Mouse (Mus musculus) thymus, postnatal 10 days (tissue): Measurements from ENCODE around the gene 1700028P14Rik.
"Not testable (repeated sequence)": the region's sequence is repeated elsewhere in the genome, so short reads cannot be mapped to it uniquely, and the experiment has no call there.

Experiments used
- DNase-seq, 2 experiments: peaks; one replicate each; pipeline ENCODE4 v3.0.0; 2021; ENCODE audit warnings: low spot score in 2 of 2

1700028P14Rik gene

DNA sequence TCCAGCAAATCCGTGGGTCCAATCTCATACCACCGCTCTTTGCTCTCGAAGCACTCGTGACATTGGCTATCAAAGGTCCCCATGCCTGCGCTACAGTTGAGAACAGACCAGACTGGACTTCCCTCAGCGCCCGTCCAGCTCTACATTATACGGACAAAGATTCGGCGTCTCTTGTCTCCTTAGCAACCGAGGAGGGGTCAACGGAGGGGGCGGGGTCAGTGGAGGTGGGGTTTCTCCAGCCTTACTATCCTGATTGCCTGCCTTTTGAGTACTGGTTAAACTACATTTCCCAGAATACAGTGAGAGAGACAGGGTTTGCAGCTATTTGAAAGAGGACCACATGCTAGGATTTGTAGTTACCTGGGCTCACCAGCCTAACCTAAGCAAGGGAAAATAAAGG, at the start of gene 1700028P14Rik:
TSS of gene 1700028P14Rik (minus strand) at position 169 of the 400 bp plus-strand sequence.
- DNase-seq: no peak

DNA sequence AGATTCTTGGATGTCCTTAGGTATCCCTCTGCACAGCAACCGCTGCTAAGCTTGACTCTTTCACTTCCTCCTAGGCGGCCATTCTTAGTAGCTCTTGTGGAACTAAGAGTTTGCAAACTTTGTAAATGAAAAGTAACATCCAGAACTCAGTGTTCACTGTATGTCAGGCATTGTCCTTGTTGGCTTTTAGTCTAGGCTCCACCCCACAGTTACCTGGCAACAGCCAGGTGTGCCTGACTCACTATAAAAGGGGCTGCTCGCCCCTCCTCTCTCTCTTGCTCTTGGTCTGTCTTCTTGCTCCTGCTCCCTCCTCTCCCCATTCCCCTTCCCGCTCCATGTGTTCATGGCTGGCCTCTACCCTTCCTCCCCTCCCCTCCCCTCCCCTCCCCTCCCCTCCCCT, 46.5 kb upstream of the 1700028P14Rik start:
- DNase-seq: no peak

DNA sequence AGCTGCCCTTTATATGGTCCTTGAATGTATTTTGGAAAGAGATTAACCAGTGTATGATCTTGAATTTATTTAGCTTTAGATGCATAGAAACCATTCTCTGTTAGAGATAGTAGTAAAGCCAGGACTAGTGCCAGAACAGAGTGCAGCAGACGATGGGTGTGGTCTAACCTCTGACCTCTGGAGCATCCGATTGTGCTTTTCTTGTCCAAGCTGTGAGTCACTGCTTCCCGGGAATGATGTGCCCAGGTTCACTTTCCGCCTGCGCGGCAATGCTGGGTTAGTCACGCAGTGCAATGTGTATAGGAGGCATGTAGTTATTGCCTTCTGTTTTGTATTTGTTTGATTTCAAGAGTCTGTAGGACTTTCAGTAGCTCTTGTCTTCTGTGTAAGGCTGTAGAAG, 45.8 kb upstream of the 1700028P14Rik start:
- no peak for DNase-seq

DNA sequence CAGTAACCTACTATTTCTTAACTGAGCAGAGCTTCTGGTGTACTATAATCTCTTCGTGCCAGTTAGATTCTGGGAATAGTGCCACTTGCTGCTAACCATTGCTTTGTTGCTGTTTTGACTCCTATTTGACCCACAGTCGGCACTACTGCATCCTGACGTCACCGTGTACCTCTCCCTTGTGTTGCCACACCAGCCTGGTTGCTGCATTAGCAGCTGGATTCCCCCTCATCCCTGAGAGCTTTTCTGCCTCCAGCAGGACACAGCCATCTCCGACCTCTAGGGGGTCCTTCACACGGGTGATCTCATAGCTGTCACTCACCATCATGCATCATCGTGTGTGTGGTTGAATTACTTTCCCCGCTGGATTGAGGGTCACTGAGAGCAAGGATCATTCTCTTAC, 45.2 kb upstream of the 1700028P14Rik start:
- DNase-seq: no peak

DNA sequence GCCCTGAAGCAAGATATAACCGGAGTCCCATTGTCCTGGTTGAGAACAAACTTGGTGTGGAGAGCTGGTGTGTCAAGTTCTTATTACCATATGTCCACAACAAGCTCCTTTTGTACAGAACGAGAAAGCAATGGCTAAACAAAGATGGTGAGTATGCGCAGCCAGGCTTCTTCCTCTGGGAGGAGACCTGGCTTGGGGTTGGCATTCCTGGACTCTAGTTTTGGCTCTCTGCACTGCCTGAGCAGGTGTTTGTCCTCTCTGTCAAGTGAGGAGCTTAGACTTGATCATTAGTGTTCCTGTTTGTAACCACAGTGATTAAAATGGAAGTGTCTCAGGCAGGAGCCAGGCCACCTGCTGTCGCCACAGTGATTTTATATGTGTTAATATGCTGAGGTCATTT, 41.7 kb upstream of the 1700028P14Rik start:
- no peak for DNase-seq

DNA sequence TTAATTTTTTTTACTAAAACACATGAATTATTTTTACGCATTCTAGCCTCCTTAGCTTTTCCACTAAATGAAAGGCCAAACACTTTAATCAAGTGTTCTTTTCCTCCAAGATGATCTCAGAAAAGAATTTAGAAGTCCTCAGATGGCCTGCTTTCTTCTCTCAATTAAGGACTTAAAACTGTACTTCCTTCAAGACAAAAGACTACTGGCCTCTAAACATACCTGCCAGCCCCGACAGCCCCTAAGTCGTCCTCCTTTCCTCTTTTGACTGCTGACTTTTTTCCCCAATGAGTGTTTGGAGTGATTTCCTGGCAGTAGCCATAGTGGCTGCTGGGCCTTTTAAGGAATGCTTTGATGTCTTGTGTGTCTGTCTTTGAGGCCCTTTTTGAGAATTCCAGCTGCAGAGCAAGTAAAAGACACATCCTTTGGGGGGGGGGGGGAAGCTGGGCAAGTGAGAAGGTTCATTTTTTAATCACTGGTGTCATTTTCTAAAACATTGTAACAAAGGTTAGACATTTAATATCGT, 35.9 kb upstream of the 1700028P14Rik start:
- DNase-seq: no peak

DNA sequence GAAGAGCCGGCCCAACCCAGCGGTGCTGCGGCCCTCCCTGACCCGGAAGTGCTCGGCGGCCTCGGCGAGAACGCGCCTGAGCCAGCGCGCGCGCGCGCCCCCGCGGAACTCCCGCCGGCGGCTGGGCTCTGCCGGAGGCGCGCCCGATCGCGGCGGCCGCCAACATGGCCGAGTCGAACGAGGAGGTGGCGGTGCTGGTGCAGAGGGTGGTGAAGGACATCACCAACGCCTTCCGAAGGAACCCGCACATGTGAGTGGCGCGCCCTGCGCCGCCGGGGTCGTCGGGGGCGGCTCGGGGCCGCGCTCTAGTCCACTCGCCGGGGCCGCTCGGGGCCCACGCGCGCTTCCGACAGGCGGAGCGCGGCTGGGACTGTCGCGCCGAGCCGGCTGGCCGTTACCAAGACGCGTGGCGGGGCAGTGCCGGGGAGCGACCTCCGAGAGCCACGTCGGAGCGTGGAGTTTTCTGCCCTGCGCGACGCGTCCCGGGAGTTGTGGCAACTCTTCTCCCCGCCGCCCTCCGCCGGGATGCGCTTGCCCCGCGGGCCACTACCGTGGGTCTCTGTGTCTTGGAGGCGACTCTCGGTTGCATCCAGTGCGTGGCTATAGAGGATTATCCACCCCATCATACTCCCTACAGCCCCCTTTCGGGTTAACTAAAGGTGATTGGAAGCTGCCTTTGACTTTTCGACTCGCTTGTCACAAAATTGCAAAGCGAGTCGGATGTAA, 34.8 kb upstream of the 1700028P14Rik start, which contains the start of gene Ptar1:
TSS of gene Ptar1 (plus strand) at position 134 of the 726 bp plus-strand sequence.
- peak; percentile 81 to 93 for DNase-seq

DNA sequence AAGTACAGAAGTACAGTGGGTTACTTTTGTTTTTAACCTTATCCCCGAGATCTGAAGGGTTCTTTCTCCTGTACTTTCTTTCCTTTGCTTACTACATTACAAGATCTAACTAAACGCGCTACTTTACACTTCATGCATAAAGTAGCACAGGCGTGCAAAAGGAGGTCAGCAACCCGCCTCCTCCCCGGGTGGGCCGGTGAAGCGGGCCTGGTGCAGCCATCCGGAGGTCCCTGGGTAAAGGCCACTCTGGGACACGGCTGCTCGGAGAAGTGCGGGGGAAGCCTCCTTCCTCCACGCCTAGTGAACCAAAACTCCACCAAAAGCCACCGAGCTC, 34.3 kb upstream of the 1700028P14Rik start:
- no peak for DNase-seq

DNA sequence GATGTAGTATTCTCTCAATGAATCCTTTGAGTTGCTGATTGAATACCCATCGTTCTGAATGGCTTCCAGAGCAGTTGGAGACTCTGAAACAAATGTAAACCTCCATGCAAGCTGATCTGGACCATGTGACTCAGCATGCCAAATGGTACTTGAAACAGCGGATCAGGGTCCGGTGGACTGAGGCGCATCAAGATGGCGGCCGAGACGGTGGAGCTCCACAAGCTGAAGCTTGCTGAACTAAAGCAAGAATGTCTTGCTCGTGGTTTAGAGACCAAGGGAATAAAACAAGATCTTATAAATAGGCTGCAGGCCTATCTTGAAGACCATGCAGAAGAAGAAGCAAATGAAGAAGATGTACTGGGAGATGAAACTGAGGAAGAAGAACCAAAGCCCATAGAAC, 23.0 kb upstream of the 1700028P14Rik start:
- DNase-seq: not testable (repeated sequence)

DNA sequence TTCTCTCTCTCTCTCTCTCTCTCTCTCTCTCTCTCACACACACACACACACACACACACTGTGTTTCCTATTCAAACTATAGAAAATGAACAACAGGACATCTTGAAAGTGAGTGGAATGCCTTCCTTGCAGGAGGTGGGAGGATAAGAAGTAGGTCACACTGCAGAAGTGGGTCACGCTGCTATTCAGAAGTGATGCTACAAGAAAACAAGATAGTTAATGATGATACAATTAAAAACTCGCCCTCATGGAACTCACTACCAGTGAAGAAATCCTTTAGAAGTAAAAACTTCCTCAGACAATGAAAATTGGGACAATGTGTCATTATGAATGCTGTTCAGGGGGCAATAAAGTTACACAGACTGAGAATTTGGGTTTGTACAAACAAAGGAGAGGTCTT, 20.4 kb upstream of the 1700028P14Rik start:
- no peak for DNase-seq

DNA sequence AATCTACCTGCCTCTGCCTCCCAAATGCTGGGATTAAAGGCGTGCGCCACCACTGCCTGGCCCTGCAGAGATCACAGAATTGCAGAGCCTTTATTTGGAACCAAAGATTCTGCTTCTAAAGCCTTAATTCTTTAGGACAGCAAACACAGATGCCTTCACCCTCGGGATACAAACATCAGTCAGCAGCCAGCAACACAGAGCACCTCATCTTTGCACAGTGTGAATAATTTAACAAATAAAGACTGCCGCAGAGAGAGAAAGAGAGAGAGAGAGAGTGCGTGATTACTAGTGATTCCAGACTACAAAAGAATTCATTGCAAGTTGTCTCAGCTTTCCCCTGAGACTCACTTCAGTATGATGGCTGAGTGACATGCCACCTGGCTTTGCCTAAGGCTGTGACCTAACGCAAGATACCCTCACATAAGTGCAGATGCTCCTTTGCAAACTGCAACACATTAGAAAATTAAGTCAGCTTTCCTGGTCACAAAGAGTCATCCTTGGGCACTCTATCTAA, 15.6 kb upstream of the 1700028P14Rik start:
- no peak for DNase-seq

DNA sequence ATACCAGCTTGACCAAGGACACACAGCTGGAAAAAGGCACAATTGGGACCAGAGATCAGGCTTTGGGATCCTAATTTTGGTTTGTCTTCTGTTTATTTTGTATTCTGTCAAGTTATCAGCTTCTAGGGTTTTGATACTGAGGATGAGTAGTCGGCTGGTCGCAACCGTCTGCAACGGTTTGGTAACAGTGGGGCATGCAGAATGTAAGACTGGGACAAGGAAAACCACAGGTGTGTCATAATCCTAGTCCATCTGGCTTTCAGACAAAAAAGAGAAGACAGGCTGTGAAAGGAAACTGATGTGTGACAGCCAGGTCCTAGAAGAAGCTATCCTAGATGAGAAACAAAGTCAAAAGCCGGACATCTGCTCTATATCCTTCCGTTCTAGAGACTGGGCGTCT, 11.5 kb upstream of the 1700028P14Rik start:
- DNase-seq: no peak

DNA sequence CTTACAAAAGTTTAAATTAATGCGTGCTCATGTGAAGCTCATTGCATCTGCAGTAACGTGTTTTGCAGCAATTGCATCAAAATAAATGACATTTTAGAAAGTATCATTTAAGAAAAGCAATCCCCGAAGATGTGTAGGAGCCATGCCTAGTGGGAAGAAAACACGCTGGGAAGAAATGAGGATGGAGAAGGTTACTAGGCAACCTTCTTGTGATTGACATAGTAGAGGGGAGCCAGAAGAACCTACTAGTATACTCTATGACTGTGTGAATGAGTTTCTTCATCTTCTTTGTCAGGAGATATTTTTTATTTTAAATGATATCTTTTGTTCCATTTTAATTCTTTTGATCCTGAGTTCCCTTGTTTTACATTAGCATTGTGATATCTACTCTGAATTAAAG, 5.7 kb upstream of the 1700028P14Rik start:
- DNase-seq: no peak

DNA sequence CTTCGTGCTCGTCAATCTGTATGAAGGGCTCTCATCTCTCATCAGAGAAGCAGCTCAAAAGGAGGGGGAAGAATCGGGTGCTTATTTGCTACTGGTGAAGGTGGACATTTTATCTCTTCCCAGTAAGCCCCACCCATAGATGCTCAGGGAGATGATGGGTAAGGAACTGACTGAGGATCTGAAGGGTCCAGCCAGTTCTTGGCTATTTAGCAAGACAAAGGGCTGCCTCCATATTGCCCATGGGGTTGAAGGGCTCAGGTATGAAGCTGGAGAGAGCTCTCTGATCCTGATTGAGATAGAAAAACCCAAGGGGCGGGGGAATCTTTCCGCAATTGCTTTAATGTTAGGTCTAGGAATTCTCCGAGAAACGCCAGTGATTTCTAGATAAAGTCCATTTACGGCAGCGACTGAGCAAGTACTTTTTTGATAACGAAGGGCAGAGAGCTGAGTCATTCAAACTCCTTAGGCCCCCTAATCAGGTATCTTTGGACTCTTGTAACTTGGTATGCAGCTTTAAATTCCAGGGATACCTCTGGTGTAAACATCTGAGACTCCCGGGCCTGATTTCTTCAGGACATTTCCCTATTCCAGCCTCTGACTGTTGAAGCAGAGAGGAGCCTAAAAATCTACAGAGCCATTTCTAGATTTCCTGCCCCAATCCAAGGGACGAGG, 4.8 kb upstream of the 1700028P14Rik start:
- no peak for DNase-seq

DNA sequence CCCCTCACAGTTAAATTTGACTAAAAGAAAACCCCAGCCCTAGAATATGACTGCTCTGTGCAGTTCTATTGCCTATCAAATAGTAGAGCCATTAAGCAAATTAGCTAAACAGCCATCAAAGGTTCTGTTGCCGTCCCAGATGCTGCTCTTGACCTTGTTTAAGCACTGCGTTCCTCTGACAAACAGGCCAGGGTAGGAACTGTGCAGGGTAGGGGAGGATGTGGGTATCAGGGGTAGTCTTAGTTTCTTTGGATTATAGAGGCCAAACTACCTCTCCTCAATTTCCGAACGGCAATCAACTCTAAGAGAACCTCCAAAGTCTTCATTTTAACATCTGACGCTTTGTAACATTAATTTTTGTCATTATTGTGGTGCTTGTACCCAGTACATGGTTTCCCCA, 542 bp upstream of the 1700028P14Rik start:
- DNase-seq: no peak

DNA sequence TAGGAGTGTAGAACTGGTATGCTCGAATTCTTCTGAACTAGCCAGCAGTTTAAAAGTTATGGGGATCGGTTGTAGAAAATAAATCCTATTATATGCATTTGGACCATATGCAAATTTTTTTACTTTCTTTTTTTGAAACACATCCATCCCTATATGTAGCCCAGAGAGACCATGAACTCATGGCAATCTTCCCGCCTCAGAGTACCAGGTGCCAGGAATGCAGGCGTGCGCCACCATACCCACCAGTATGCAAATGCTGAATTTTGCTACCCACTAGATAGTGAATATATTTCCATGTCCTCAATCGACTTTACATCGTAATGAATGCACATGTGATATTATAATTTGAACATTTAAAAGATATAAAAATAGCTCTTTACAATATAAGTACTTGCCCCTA, 5.3 kb downstream of the 1700028P14Rik start:
- DNase-seq: no peak

DNA sequence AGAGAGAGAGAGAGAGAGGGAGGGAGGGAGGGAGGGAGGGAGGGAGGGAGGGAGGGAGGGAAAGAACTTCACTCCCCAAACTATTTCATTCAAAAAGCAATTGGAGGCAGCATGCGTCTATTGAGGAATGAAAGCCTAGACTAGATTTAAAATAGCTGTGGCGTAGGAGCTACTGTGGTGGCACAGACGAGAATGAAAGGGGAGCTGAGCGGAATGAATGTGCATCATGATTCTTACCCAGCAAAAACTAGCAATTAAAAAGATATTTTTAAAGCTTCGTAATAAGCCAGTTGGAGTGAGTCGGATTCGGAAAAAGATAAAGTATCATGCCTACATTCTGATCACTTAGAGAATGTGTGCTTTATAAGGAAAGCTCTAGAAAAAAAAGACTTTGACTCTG, 7.3 kb downstream of the 1700028P14Rik start:
- no peak for DNase-seq

DNA sequence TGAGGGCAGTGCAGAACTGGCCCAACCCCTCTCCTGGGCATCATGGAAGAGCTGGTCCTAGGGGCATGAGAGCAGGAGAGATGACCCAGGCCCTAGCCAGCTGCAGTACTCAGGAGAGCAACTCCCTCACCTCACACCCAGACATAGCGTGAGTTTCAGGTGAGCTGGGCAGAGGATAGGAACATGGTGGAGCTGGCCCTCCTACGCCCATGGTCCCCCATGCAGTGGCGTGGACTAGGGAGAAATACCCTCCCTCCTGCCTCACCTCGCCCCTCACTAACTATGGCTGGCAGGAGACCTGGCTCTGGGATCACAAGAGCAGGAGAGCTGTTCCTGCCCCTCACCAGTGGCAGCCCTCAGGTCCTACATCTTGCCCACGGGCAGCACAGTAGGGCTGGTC, 8.8 kb downstream of the 1700028P14Rik start:
- no peak for DNase-seq

DNA sequence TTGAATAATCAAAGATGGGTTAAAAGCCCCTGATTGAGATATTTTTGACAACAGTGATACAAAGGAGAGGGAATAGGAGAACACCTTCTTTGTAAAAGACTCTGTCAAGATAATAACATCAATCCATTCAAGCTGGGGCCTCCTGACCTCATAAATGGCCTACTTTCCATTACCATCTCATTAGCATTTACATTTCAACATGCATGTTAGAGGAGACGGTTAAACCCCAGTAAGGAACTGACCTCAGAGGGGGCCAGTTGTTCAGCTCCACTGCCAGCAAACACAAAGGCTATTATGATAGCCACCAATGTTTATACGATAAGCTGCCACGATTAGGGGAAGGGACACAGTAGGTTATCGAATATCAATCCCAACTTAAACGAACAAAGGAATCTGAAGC, 15.8 kb downstream of the 1700028P14Rik start:
- no peak for DNase-seq

DNA sequence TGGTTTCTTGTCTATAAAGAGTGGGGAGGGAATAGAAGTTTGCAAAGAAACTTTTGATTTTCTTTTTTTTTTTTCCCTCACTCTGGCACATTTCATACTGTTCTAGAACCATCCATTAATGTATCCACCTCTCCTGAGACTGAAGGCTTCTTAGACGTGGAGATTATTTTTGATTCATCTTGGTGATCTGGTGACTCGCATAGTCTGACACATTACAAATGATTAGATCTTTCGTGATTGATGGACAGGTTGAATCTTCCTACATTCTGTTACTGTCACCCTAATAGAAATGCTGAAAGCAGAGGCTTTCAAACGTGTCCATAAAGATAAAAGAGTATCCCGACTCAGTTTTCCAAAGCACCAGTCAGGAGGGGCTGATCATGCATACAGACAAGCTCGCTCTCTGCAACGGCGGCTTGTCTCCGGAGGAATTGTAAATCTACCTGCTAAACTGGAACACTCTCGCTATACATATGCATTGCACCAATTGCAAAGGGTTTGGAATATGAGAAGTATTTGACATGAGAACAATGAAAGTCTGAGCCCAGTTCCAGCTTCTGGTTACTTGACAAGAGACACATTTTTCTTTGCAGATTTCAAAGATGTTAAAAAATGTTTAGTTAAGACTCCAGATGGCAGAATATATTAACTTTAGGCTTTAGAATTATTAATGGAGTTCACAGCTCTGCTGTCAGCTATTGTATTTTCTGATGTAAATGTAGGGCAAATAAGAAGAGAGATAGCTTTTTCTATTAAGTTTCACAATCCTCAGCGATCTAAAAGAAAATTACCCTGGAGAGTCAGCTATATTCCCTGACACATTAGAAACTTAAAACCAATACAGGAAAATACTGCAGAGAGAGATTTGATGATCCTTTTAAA, 20.8 kb downstream of the 1700028P14Rik start:
- no peak for DNase-seq

DNA sequence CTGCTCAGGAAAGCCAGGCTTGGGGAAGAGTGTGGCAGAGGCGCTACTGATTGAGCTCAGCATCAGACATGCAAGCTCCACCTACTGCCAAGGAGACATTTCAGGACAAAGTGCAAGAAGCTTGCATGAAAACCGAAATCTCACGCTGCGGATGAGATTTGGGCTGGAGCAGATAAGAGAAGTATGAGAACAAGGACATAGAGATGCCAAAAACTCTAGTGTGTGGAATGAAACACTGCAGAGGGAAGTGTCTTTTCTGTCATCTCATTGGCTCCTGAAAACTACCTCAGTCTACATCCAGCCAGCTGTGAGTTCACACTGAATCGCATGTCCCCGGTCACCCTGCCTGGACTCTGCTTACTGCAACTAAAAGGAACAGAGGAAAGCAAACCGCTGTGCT, 38.3 kb downstream of the 1700028P14Rik start:
- DNase-seq: no peak

DNA sequence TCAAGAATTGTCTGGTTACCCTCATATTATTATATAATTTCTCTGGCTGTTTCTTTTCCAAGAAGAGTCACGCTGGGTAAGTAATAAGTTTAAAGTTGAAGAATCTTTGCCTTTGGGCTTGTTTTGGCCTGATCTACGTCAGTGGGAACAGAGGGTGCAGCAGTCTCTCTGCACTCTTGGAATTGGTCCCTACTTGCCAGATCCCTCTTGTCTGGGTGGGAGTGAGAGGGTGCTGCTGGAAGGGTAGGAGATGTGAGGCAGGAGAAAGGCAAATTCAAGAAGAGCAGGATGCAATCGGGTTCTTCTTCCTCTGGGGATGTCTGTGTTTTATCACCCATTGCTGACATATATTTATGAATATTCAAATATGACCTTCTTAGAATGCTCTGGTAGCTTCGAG, 42.9 kb downstream of the 1700028P14Rik start:
- no peak for DNase-seq
